Mouse (Mus musculus) CH12F3 (cell line): Measurements from ENCODE around the gene Gabra6.

Experiments
- in situ Hi-C: fragments of 300-500 bp; cut with MboI; formaldehyde crosslinking; loops from 2 replicates; pipeline ENCODE4 v1.14.3; 2020; ENCODE audit warnings: low sequenced_read_pairs

The Gabra6 gene

DNA sequence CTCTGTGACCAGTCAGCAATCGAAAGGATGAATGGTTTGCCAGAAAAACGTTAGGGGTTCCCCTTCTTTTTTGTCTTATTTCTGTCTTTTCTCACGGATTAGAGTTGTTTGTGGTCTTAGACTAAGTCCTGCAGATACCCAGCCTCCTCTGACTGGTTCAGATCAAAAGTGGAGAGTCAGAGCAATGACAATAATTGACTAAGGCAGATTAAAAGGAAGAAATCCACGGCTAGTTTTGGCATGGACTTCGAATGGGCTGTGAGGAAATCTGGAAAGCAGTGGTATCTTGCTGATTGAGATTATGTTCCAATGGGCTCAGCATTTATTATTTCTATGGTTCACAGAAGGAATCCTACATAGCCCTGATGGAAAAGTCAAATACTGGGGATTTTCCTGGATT, at the start of gene Gabra6:
Gene Gabra6 (minus strand): TSS at position 191 of the 400 bp plus-strand sequence.
- in situ Hi-C loops, result no loop called here

DNA sequence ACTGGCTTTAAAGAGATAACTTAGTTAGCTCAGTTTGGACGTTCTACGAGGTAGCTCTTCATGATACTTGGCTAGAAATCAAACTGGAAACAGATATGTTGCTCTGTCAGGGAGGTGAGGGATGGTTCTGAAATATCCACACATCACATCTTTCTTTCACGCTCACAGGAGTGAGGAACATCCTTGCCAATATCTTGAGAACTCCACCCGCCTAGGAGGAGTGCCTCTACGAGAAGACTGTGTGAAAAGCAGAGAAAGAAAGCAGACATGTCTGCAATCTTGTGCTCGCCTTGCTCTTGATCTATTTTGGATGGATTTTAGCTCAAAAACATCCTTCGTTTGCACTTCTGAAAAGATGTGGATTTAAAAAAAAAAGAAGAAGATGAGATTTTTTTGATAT, 44.7 kb upstream of the Gabra6 start:
- in situ Hi-C loops, result no loop called here

- in situ Hi-C loops, result no loop called here
Measured at GRCm38 (mm10) chr11:42332121-42332520, 11.2 kb upstream of the Gabra6 start.

GRCm38 (mm10) chr11:42326262-42326661, 5.4 kb upstream of the Gabra6 start:
- in situ Hi-C loops, result no loop called here

- in situ Hi-C loops, result no loop called here
Measured at GRCm38 (mm10) chr11:42321560-42321959, 688 bp upstream of the Gabra6 start.

DNA sequence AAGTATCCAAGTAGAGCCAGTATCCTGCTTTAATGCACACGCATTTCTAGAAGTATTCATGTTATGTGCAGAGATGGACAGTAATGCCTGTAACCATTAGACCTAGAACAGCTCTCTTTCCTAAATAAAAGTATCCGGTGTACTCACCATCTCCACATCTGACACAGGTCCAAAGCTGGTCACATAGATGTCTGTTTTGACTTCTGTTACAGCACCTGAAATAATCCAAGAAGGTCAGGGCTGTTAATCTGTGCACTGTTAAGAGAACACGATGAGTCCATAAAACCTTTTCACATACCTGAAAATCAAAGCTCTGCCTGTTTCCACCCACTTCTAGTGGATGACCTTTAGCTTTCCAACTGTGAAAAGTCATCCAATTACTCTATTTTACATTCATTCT, 1.4 kb downstream of the Gabra6 start:
- in situ Hi-C loops, result no loop called here

GRCm38 (mm10) chr11:42319101-42319500, 1.8 kb downstream of the Gabra6 start:
- in situ Hi-C loops, result no loop called here

- in situ Hi-C loops, result no loop called here
Measured at GRCm38 (mm10) chr11:42317985-42318384, 2.9 kb downstream of the Gabra6 start.

- in situ Hi-C loops, result no loop called here
Measured at GRCm38 (mm10) chr11:42314850-42315249, 6.0 kb downstream of the Gabra6 start.

DNA sequence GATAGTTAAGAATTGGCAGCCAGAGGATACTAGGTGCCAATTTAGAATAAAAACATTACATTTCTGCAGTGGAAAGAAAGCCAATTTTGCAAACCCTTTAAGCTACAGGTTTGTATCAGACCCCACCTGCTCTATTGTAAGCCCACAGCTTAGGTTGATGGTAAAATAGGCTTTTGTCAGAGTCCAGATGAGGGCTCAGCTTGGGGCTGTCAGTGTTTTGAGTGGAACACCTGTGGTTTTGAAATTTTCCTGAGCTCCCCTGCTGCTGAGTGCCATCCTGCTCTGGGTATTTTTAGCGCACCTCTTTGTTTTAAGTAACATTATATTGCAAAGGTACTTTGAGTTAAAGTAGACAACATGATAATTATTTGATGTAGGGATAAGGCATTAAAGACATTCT, 10.0 kb downstream of the Gabra6 start:
- in situ Hi-C loops, result no loop called here

- in situ Hi-C loops, result no loop called here
Measured at GRCm38 (mm10) chr11:42309086-42309485, 11.8 kb downstream of the Gabra6 start.

DNA sequence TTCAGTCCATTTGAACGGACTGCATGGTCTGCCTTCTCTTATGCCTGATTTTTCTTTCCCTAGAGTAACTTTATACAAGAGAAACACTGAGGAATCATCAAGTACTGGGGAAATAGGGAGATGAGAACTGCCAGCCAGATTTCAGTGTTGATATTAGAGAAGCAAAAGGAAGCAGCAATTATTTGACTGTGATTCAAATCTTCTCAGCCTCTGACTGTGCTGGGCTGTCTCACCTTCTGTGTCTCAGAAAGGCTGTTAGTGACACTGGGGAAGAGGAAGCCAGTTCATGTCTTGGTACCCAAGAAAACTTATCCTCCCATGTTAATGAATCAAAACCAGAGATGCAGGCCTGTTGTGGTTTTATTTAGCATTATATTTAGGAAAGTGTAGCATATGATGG, 14.8 kb downstream of the Gabra6 start:
- in situ Hi-C loops, result no loop called here

DNA sequence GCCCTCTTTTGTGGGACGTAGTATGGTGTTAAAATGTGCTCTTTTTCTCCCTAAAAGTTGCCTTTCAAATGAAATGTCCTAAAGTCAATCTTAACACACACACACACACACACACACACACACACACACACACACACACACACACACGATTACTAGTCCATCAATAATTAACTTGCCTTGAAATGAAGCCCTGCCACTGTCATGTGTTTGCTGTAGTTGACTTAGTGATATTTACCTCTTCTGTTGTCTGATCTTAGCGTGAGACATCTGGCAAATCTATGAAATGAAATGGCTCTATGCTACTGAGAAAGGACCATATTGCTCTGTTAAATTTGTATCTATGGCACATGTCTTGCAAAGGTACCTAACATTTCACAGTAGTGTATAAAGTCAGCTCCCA, 61.9 kb downstream of the Gabra6 start:
- in situ Hi-C loops, result no loop called here
